Comparison of ENCODE assay signal across 11 mouse cellular contexts in genomic region chr11:52065841-52066240, GRCm38 (mm10). TPM values are rescaled to one million over a fixed set of nuclear protein-coding genes. Genes with fewer than 3 reads are reported as not detected.
A peak's percentile ranks its signal among the peaks of the same experiment; 100 is the strongest.
DNase-seq lines count a peak whose midpoint lies in the region; ATAC-seq and TF ChIP-seq lines count a peak whose summit lies in the region.
"Had no signal": no experiment of that assay in that cellular context is flagged by ENCODE, and none has a peak within 500 bp of the region (broad histone marks: within the 10 kb centered on the region; RNA-seq: fewer than 3 reads in every experiment).

No protein-coding gene starts in this region.

- DNase-seq in heart, postnatal 36 days: no peak
- peak; percentile 62 for DNase-seq in naive thymus-derived CD4-positive, alpha-beta T cell, adult 2 months (ENCODE audit: low read depth)
- no peak for DNase-seq in spleen, adult 12 weeks (ENCODE audit: low spot score)
- DNase-seq in layer of hippocampus, adult 9-10 months (ENCODE audit: low spot score): no peak
- DNase-seq in gastrocnemius, postnatal 4 days (ENCODE audit: low spot score in 2 of 2): no peak
- DNase-seq: layer of hippocampus, postnatal 36 days; lung, postnatal 36 days had no signal

- no peak for TF ChIP-seq POLR2A in ES-Bruce4 (IDR thresholded peaks at IDR 0.05; ENCODE audit: insufficient read depth, low read length)

- no peaks in the 10 kb centered on the region for H3K36me3 ChIP-seq in heart, embryonic 12.5 days
- no peaks in the 10 kb centered on the region for H3K36me3 ChIP-seq in ES-Bruce4 (ENCODE audit: control insufficient read depth, insufficient read depth, low read length, poor library complexity, severe bottlenecking)
- H3K36me3 ChIP-seq in intestine, embryonic 15.5 days: no peaks in the 10 kb centered on the region
- H3K36me3 ChIP-seq: G1E had no signal

- no peaks in the 10 kb centered on the region for H3K27me3 ChIP-seq in heart, embryonic 12.5 days (replicated peaks)
- no peaks in the 10 kb centered on the region for H3K27me3 ChIP-seq in ES-Bruce4 (ENCODE audit: control insufficient read depth, insufficient read depth, low read length, poor library complexity, severe bottlenecking)
- no peaks in the 10 kb centered on the region for H3K27me3 ChIP-seq in intestine, embryonic 15.5 days (replicated peaks)

- intact Hi-C loops in heart, postnatal 36 days (cut with DNase I): no loop called here

- no peak for ATAC-seq in heart, embryonic 12.5 days (ENCODE audit: insufficient number of reproducible peaks, low FRiP score)
- ATAC-seq in intestine, embryonic 15.5 days: no peak

- H3K27ac ChIP-seq in heart, embryonic 12.5 days (ENCODE audit: poor library complexity, severe bottlenecking): no peak overlapping the region
- H3K27ac ChIP-seq in ES-Bruce4 (ENCODE audit: insufficient read depth, low read length): no peak overlapping the region
- H3K27ac ChIP-seq in intestine, embryonic 15.5 days: no peak overlapping the region

- no peaks in the 10 kb centered on the region for H3K9me3 ChIP-seq in heart, embryonic 12.5 days (replicated peaks)
- H3K9me3 ChIP-seq in ES-Bruce4 (replicated peaks; ENCODE audit: control insufficient read depth, insufficient read depth, low read length, poor library complexity, severe bottlenecking): no peaks in the 10 kb centered on the region
- no peaks in the 10 kb centered on the region for H3K9me3 ChIP-seq in intestine, embryonic 15.5 days
- H3K9me3 ChIP-seq: G1E had no signal

- H3K4me1 ChIP-seq in heart, embryonic 12.5 days (replicated peaks): peaks cover 3% of the 10 kb centered on the region; the same call in 1 of the 2 replicates
- H3K4me1 ChIP-seq in ES-Bruce4 (ENCODE audit: control insufficient read depth, insufficient read depth, low read length): no peaks in the 10 kb centered on the region
- no peaks in the 10 kb centered on the region for H3K4me1 ChIP-seq in intestine, embryonic 15.5 days (replicated peaks)

- TF ChIP-seq EP300 in ES-Bruce4 (IDR thresholded peaks at IDR 0.05; ENCODE audit: insufficient read depth, low read depth, low read length): 0 out of 2 replicates have a peak, but pooled peaks have one; percentile 15

- 20% methylated on average over 5 of the region's 5 CpGs for WGBS in heart, embryonic 12.5 days
- 10% methylated on average over 5 of the region's 5 CpGs for WGBS in intestine, embryonic 15.5 days

- no peak overlapping the region for H3K4me3 ChIP-seq in heart, embryonic 12.5 days
- no peak overlapping the region for H3K4me3 ChIP-seq in ES-Bruce4 (ENCODE audit: low read depth, low read length)
- no peak overlapping the region for H3K4me3 ChIP-seq in intestine, embryonic 15.5 days (replicated peaks)

- no peak for TF ChIP-seq CTCF in ES-Bruce4 (IDR thresholded peaks at IDR 0.05; ENCODE audit: low read depth, low read length)

- no peak overlapping the region for H3K4me2 ChIP-seq in heart, embryonic 12.5 days
- 0 out of 2 replicates have a peak overlapping the region, but pooled peaks have one; percentile 31 for H3K4me2 ChIP-seq in intestine, embryonic 15.5 days (replicated peaks)

- 0 out of 2 replicates have a peak overlapping the region, but pooled peaks have one; percentile 55 for H3K9ac ChIP-seq in heart, embryonic 12.5 days
- no peak overlapping the region for H3K9ac ChIP-seq in ES-Bruce4 (ENCODE audit: low read depth, poor library complexity, severe bottlenecking)
- H3K9ac ChIP-seq in intestine, embryonic 15.5 days: no peak overlapping the region

RNA-seq across cellular contexts. Expression of gene Ppp2ca, which starts 32.6 kb away (rescaled TPM):
- 80.9 and 82.0 TPM in 2 replicates for polyA plus RNA-seq in heart, embryonic 12.5 days (2016; fragmentation: Nextera tagmentation; extraction: Ambion mirVana)
- total RNA-seq in heart, postnatal 36 days (2021): 10 to 100 TPM; 52.5 to 55.2 TPM
- polyA plus RNA-seq in ES-Bruce4 (2011; ENCODE audit: insufficient read depth, insufficient read length, low read depth, missing spikeins): 103 TPM in 2 replicates
- polyA plus RNA-seq in intestine, embryonic 15.5 days (2015; fragmentation: Nextera tagmentation; extraction: Ambion mirVana): 64.8 and 69.3 TPM in 2 replicates
- 10 to 100 TPM; 57.7 to 64.9 TPM for total RNA-seq in gastrocnemius, postnatal 4 days (2021)
